Mouse (Mus musculus) thymus, adult 2 months (tissue): ENCODE measurements around the gene Nckap5.

ENCODE experiments used
- CTCF ChIP-seq: fragments of 200-500 bp; IDR thresholded peaks from 2 replicates; pipeline ENCODE4 v1.5.1; 2012; ENCODE audit warnings: mild to moderate bottlenecking, control low read depth, low read length, moderate library complexity, borderline replicate concordance; ENCODE audit not compliant: control insufficient read depth, poor library complexity, insufficient read depth; ENCODE audit errors: extremely low read depth
- POLR2A ChIP-seq: fragments of 200-500 bp; IDR thresholded peaks from 2 replicates; pipeline ENCODE4 v1.6.1; 2012; ENCODE audit warnings: mild to moderate bottlenecking, low read length, control low read depth, moderate library complexity; ENCODE audit not compliant: control insufficient read depth, poor library complexity, insufficient read depth; ENCODE audit errors: extremely low read depth

GRCm38 (mm10) chr1:126366736-126367135 is 463.9 kb downstream of the Nckap5 start:
- no peak for TF ChIP-seq POLR2A
- TF ChIP-seq CTCF = no peak
